Mouse (Mus musculus) heart, postnatal 4 days (tissue): ENCODE data around the gene Bach2. TPM values are rescaled to one million over a fixed set of nuclear protein-coding genes. Genes with fewer than 3 reads are reported as not detected.

Experiments
- DNase-seq: peaks from one replicate; pipeline ENCODE4 v3.0.0; 2021
- total RNA-seq, 2 experiments: library from RNA; stranded (reverse); gene quantifications; 2 replicates each; pipeline ENCODE4 v1.2.3; 2021

Gene Bach2
- total RNA-seq, 2 experiments from 2014 or later, result 23.9 to 24.5 TPM

GRCm38 (mm10) chr4:32393951-32394350 is 155.3 kb downstream of the Bach2 start:
- DNase-seq, result no peak

DNA sequence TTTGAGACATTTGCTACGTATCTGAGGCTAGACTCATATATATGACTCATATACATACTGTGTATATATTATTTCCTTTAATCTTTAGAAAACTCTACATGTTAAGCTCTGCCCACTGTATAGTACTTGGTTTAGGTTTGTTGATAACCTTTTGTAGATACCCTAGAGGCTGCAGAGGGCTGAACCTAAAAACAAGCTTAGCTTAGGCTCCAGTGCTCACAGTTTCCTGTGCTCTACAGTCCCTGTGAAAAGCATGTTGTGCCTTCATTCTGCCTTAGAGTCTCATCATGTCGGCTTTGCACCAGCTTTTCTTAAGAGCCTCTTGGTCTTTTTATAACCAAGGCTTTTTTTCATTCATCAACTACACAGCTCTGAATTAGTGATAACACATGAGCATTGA is 156.2 kb downstream of the Bach2 start:
- no peak for DNase-seq

- DNase-seq, result no peak
These were observed 162.9 kb downstream of the Bach2 start for GRCm38 (mm10) chr4:32401459-32401858.

DNA sequence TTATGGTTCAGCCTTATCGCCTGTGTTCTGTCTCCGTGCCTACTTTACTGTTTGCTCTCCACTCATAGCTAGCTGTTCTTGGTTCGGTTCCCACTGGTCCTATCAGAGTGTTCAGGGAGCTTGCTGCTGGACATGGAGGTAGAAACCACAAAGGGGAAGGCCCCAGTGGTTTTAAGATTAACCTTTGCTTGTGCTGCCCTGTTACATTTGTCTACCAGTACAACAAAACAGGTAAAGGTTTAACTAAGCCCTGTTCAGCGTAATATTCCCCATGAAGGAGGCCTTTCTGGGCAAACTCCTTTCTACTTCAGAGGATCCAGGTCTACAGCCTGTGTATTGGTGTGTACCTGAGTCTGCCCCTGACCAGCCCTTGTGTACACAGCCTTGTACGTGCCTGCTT is 164.9 kb downstream of the Bach2 start:
- DNase-seq, result no peak

DNA sequence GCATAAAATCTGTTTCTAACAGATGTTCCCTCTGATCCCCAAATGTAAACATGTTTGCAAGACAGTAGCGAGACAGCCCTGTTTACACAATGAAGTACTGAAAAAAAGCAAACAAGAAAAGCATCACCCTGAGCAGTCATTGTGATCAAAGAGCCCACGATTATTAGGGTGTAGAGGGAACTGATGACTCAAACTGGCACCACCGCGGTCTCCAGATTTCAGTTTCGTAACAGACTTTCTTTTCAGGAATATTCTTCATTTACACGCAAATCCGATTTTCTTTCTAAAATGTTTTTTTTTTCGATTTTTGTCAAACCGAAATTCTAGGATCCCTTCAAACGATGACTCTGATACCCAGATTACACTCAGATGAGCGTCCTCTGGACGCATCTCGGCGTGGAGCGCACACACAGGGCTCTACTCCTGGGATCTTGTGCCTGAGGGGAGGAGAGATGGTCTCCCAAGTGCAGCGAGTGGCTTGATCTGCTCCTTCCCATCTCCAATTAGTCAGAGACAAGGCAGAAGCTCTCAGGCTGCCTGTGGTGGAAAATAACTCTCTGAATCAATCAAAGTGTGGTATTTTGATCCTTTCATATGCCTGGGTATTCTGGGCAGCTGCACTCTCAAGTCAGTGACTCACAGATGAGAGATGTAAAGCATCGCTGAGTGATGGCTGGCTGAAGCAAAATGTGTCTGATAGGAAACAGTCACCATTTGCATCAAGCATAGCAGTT is 166.7 kb downstream of the Bach2 start:
- no peak for DNase-seq

- no peak for DNase-seq
These were observed 167.4 kb downstream of the Bach2 start for GRCm38 (mm10) chr4:32405985-32406384.

- DNase-seq, result no peak
These were observed 169.9 kb downstream of the Bach2 start for GRCm38 (mm10) chr4:32408535-32408934.

DNA sequence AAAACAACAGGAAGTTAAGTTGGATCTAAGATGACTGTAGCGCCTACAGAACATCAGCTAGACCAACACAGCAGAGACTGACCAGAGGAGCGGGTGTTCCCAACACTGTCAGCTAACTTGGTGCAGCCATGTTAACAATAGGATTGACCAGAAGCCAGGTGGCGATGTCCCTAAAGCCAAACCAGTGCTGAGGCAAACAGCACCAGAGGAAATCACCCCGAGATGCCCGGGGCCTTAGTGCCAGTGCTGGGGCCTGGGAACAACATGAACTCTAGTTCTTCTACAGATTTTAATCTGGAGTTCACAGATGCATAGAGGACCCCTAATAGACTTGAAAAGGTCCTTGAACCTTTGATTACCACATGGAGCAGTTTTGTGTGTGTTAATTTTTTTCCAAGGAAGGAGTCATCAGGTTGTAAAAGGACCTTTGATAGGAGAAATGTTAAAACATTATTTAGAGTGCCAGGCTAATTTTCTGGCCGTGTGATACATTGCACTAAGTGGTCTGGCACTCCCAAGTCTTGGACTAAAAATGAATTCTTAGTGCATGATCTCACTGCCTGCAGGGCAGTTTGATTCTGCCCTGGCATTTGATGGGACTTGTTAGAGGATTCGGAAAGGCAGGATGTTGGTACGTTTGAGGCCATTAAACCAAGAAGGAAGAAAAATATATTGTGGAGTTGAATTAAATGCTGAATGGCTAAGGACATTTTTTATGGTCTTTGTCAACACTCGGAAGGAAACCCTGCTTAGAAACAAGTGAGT is 170.7 kb downstream of the Bach2 start:
- DNase-seq, result no peak

- no peak for DNase-seq
These were observed 174.5 kb downstream of the Bach2 start for GRCm38 (mm10) chr4:32413063-32413462.

- DNase-seq, result no peak
These were observed 174.9 kb downstream of the Bach2 start for GRCm38 (mm10) chr4:32413505-32413904.

DNA sequence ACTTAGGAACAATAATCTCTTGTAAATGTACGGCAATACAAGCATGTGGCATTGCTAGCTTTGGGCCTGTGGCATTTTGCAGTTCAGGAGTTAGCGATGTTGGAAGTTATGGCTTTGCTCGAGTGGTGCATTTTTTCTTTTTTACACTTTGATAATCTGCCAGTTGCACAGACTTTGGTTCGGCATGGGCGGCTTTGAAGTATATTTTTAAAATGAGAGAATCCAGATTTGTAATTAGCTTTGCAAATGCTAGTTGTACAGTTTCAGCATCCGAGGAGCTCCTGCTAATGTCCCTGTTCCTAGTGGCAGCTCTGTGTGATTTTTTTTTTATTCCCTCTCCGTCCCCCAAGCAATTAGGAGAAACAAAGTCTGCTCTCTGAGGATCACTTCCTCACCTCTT is 176.4 kb downstream of the Bach2 start:
- DNase-seq, result no peak

DNA sequence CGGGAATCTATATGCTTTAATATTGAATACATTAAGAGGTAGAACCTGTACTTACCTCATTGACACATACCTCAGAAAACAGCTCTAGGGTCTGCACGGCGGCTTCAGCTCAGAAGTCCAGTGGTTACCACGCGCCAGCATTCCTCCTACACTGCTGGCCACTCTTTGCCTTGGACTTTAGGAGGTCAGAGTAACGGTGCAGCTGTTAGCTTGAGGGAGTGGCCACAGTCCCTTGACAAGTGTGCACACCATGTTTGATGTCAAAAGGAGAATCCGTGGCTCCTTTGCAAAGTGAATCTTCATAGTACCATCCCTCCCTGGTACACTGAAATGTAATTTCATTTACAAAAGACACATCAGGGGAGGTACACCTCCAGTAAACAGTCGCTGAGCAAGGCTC is 179.3 kb downstream of the Bach2 start:
- DNase-seq, result no peak

GRCm38 (mm10) chr4:32421570-32421969 is 183.0 kb downstream of the Bach2 start:
- no peak for DNase-seq

- DNase-seq, result no peak
These were observed 183.8 kb downstream of the Bach2 start for GRCm38 (mm10) chr4:32422427-32422826.

DNA sequence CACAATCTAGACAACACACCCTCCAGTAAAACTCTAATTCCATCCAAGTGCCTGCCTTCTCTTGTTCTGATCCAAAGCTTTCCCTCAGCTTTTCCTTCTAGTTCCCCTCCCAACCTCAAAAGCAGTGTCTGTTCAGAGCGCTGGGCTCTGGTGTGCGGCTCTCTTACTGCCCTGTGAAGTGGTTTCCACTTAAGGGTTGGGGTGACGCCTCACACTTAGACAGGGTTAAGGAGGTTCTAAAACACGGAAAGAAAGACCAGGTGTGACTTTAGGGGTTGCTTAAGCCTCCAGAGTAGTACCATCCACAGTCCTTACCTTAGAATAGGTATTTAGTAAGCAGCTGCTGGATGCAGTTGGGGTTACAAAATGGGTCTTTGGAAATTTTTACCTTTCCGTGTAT is 185.1 kb downstream of the Bach2 start:
- DNase-seq, result no peak

DNA sequence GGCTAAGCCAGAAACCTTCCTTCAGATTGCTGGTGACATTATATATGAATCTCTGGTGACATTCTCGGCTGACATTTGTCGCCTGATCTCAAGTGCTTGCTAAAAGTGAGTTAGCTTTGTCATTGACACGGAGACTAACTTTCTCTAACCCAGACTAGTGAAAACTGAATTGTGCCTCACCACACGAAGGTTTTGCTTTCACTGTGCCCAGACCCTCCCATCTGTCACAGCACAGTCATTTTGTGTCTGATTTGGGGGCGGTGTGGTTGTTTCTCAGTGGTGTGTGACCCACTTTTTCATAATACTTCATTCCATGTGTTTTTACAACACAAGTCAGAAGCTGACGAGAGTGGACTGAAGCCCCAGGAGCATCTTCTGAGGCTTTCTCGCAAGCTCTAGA is 185.8 kb downstream of the Bach2 start:
- no peak for DNase-seq

- DNase-seq, result no peak
These were observed 186.5 kb downstream of the Bach2 start for GRCm38 (mm10) chr4:32425060-32425459.

- no peak for DNase-seq
These were observed 187.0 kb downstream of the Bach2 start for GRCm38 (mm10) chr4:32425641-32426040.

- DNase-seq, result no peak
These were observed 188.4 kb downstream of the Bach2 start for GRCm38 (mm10) chr4:32426779-32427577.

- no peak for DNase-seq
These were observed 190.1 kb downstream of the Bach2 start for GRCm38 (mm10) chr4:32428738-32429137.

GRCm38 (mm10) chr4:32430136-32430535 is 191.5 kb downstream of the Bach2 start:
- no peak for DNase-seq

GRCm38 (mm10) chr4:32430981-32431380 is 192.4 kb downstream of the Bach2 start:
- peak; percentile 29 for DNase-seq

- DNase-seq, result no peak
These were observed 193.7 kb downstream of the Bach2 start for GRCm38 (mm10) chr4:32432271-32432781.
